Mouse (Mus musculus) bone marrow macrophage, adult 2 months (primary cell): ENCODE measurements at regions not wholly inside any gene's neighbourhood (a gene's known extent, or its start where the extent isn't known, plus 50 kb on each side); places are given as distances from the start of the nearest gene placed in this dataset.

Source experiments
- CTCF ChIP-seq: IDR thresholded peaks from 2 replicates; pipeline ENCODE4 v1.5.1; 2012; ENCODE audit warnings: low read depth, mild to moderate bottlenecking, low read length, moderate library complexity
- POLR2A ChIP-seq: IDR thresholded peaks from 2 replicates; pipeline ENCODE4 v1.6.1; 2012; ENCODE audit warnings: mild to moderate bottlenecking, low read depth, low read length, borderline replicate concordance

GRCm38 (mm10) chr4:12642525-12642928 is 470.7 kb upstream of the Fam92a start:
- TF ChIP-seq CTCF (no peak), POLR2A (no peak)
